Mouse (Mus musculus): ENCODE data around the gene Gm11099.

DNA sequence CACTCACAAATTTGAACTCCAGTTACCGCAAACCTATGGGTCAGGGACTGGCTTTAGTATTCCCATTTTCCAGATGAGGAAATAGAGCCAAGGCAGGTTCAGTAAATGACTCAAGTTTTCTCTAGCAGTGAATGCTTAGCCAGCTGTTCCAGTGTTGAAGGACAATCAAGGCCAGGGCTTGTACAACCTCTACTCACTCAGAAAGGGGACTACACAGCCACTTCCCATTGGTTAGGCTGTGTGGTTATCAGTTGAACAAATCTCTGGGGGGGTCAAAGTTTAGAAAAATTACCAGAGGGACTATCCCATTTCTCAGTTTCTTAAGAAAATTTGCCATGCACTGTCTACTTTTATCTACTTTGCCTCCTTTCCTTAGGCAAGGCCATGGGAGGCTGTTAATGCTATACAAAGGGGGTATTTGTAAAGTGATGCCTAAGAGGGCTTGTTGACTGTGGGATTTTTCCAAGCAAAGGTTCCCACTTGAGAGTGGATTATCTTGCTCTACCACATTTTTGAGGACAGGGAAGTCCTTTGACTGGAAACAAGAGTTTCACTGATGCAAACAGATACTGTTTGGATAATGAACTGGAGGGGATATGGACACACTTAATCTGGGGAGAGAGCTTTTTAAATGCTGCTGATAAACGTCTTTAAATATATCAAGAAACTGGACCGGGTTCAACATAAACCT is 30.2 kb upstream of the Gm11099 start:
- TF ChIP-seq GATA1 (IDR thresholded peaks at IDR 0.05; ENCODE audit: borderline replicate concordance, low read length) (no peak), FLI1 (IDR thresholded peaks at IDR 0.05; ENCODE audit: low read length) (no peak)
